Mouse (Mus musculus): Measurements from ENCODE around the gene Thsd4.

DNA sequence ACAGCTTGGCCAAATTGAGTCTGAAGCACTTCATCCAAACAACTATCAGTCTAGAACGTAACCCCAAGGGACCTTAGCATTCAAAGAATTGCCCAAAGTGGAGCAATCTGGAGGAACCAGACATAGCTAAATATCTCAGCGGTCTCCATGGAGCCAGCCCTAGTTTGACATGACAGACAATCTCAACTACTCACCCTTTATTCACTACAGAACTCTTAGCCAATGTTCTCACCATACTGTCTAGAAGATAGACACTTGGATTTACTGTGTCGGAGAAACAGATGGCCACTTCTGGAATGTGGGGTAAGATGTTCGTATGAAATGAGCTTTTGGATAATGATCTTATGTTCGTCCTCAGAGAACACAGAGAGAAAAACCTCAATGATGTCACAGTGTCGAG lies 415.2 kb downstream of the Thsd4 start:
- TF ChIP-seq CTCF (IDR thresholded peaks at IDR 0.05; ENCODE audit: low read depth) (no peak), EP300 (IDR thresholded peaks at IDR 0.05; ENCODE audit: low read depth) (no peak)
